Mouse (Mus musculus): ENCODE results near the gene Dapk1. TPM values are rescaled to one million over a fixed set of nuclear protein-coding genes. Genes with fewer than 3 reads are reported as not detected.

The Dapk1 gene
- 74.6 and 98.0 TPM in 2 replicates for polyA plus RNA-seq (2012; rRNA removed; ENCODE audit: low replicate concordance)

DNA sequence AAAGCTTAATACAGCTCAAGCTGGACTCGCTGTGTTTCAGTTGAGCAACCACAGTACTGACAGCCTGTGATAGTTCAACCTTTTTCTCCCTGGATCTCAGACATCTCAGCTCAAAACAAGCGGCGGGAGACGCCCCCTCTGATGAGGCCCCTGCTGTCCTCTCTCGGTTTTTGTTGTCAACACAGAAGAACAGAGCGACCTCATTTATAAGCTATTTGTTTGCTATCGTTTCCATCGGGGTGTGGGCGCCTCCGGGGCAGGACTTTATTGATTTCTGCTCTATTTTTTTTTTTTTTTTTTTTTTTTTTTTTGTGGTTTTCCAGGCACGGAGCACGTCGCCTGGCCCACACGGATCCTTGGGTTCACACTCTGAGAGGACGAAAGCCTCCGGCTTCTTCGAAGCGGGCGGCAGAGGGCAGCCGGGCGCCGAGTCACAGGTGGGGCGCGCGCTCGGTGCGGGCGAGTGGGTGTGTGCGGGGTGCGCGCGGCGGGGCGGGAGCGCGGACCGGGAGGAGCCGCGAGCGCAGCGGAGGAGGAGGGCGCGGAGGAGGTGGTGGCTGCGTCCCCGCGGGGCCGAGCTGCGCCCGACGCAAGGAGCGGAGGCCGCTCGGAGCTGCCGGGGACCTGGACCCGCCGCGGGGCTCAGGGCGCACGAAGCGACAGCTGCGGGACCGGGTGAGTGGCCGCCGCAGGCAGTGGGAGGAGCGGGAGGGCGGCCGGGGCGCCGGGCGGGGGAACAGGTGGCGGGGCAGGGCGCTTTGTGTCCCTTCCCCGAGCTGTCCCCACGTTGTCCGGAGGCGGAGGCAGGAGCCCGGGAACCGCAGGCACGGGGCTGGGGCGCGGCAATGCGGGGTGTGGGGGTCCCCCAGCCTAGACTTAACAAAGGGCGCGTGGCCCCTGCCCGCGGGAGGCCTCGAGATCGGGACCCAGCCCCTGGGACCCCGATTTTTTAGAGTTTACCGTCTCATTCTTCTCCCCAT lies at the start of gene Dapk1:
Dapk1 (plus strand) TSS at position 512 of the 980 bp plus-strand sequence.

DNA sequence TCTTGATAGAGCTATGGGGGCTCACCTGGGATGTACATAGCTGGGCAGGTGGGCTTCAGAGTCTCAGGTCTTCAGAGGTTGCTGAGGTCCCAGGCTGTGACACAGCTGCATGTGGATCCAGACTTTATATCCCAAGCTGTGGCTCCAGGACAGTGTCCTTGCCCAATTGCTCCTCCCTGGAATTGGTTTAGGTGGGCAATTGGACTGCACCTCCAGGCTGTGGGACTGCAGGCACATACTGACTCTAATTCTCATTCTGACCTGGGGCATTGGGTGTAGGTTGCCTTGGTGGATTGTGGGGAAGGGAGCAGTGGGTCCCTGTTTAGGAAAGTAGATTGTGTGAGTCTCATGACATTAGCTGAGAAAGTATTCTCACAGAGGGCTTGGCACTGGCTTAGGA lies 184.5 kb downstream of the Dapk1 start, which contains the start of gene BC051665:
BC051665 (minus strand) TSS at position 101 of the 400 bp plus-strand sequence.

DNA sequence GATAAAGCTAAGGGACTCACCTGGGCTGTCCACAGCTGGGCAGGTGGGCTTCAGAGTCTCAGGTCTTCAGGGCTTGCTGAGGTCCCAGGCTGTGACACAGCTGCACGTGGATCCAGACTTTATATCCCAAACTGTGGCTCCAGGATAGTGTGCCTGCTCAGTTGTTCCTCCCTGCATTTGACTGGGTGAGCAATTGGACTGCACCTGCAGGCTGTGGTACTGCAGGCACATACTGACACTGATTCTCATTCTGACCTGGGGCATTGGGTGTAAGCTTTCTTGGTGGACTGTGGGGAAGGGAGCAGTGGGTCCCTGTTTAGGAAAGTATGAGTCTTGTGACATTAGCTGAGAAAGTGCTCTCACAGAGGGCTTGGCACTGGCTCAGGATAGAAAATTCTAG lies 201.0 kb downstream of the Dapk1 start, which contains the start of gene Ctsll3:
Ctsll3 (minus strand) TSS at position 101 of the 400 bp plus-strand sequence.

Other genes starting within 250 kb of the Dapk1 start
- not detected in 2 replicates for gene BC051665, start 184.4 kb downstream of the Dapk1 start, polyA plus RNA-seq (2012; rRNA removed; ENCODE audit: low replicate concordance)
- not detected in 2 replicates for gene Ctsll3, start 200.9 kb downstream of the Dapk1 start, polyA plus RNA-seq (2012; rRNA removed; ENCODE audit: low replicate concordance)